Mouse (Mus musculus): ENCODE data around the gene Gkn2. TPM values are rescaled to one million over a fixed set of nuclear protein-coding genes. Genes with fewer than 3 reads are reported as not detected.
A peak's percentile ranks its signal among the peaks of the same experiment; 100 is the strongest.

The Gkn2 gene
- not detected in 2 replicates for polyA plus RNA-seq (2016; fragmentation: Nextera tagmentation; extraction: Ambion mirVana)

- H3K9me3 ChIP-seq (replicated peaks) = no peaks in the 10 kb centered on the region
- no peaks in the 10 kb centered on the region for H3K4me1 ChIP-seq
- no peak within 1 kb of the TSS for H3K4me3 ChIP-seq
- no peaks in the 10 kb centered on the region for H3K36me3 ChIP-seq
- H3K27ac ChIP-seq (replicated peaks) = no peak within 1 kb of the TSS
- H3K27me3 ChIP-seq (ENCODE audit: low read depth, poor library complexity, severe bottlenecking) = no peaks in the 10 kb centered on the region
- 90% methylated on average over 9 of the region's 9 CpGs for WGBS
- no peak for DNase-seq (ENCODE audit: low spot score)
These were observed at the start of gene Gkn2 for GRCm38 (mm10) chr6:87373057-87373456. Gkn2 (plus strand) TSS chr6:87373357.

GRCm38 (mm10) chr6:87323381-87323780, 49.8 kb upstream of the Gkn2 start:
- no peaks in the 10 kb centered on the region for H3K27me3 ChIP-seq (ENCODE audit: low read depth, poor library complexity, severe bottlenecking)
- no peak for DNase-seq (ENCODE audit: low spot score)
- no peak overlapping the region for H3K27ac ChIP-seq (replicated peaks)
- H3K36me3 ChIP-seq = no peaks in the 10 kb centered on the region
- H3K4me3 ChIP-seq = no peak overlapping the region
- no peaks in the 10 kb centered on the region for H3K9me3 ChIP-seq (replicated peaks)
- 0 out of 2 replicates have a peak, but pooled peaks cover 2% of the 10 kb centered on the region for H3K4me1 ChIP-seq
- 88% methylated on average over 2 of the region's 2 CpGs for WGBS

GRCm38 (mm10) chr6:87326932-87327331, 46.2 kb upstream of the Gkn2 start:
- no peak for DNase-seq (ENCODE audit: low spot score)
- H3K4me3 ChIP-seq = no peak overlapping the region
- peaks cover 7% of the 10 kb centered on the region for H3K4me1 ChIP-seq
- WGBS = 83% methylated on average over 2 of the region's 2 CpGs
- H3K9me3 ChIP-seq (replicated peaks) = no peaks in the 10 kb centered on the region
- H3K27me3 ChIP-seq (ENCODE audit: low read depth, poor library complexity, severe bottlenecking) = no peaks in the 10 kb centered on the region
- no peaks in the 10 kb centered on the region for H3K36me3 ChIP-seq
- no peak overlapping the region for H3K27ac ChIP-seq (replicated peaks)

GRCm38 (mm10) chr6:87328265-87329173, 44.6 kb upstream of the Gkn2 start:
- H3K36me3 ChIP-seq = no peaks in the 10 kb centered on the region
- DNase-seq (ENCODE audit: low spot score) = no peak
- H3K9me3 ChIP-seq (replicated peaks) = no peaks in the 10 kb centered on the region
- 92% methylated on average over 22 of the region's 22 CpGs for WGBS
- H3K27me3 ChIP-seq (ENCODE audit: low read depth, poor library complexity, severe bottlenecking) = no peaks in the 10 kb centered on the region
- H3K27ac ChIP-seq (replicated peaks) = no peak overlapping the region
- no peak overlapping the region for H3K4me3 ChIP-seq
- peaks cover 15% of the 10 kb centered on the region for H3K4me1 ChIP-seq

DNA sequence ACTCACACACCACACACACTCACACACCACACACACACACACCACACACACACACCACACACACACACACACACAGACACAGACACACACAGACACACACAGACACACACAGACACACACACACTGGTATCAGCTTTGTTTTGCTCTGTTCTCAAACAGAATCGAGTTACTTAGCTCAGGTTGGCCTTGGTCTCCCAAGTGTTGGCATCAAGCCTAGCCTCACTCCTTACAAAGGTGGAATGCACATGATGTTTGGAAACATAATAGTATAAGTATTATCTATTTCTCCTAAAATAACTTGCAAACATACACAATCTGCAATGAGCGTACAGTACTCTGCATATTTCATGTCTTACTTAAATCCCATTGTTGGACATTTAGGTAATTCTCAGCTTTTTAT, 40.8 kb upstream of the Gkn2 start:
- 83% methylated on average over 2 of the region's 2 CpGs for WGBS

DNA sequence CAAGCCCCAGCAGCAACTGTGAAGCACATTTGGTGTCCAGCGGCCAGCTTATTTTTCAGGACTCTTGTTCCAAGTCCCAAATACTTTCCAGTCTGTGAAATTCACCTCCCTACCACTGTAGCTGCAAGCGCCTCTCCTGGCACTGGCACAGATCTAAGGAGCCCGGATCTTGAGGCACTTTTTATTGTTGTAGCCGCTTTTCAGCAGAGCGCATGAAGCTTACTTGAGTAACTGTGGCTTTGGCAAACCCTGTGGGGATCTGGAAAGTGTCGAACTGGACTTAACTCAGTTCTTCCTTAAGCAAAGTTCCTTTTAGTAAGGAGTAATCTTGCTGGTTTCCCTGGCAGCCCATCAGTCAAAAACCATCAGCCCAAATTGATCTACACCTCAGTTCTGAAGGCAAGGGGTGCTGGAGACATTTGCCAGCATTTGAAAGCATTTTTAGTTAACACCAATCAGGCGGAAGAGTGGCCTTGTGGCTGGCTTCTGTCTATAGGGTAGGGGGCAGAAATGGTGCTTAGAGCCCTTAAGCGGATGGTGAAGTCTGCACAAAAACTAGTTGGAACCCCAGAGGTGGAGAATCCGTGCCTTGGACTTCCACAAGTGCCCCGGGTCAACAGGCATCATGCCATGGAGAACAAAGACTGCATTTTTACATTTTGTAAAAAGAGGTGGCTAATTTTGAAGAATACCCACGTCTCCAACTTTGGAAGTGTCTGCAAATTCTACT, 38.6 kb upstream of the Gkn2 start:
- H3K27ac ChIP-seq (replicated peaks) = peak overlapping the region; percentile 93
- 18% methylated on average over 11 of the region's 11 CpGs for WGBS

More for the DNA sequence above, 40.8 kb upstream of the Gkn2 start:
- H3K9me3 ChIP-seq (replicated peaks) = no peaks in the 10 kb centered on the region
- no peaks in the 10 kb centered on the region for H3K36me3 ChIP-seq
- no peak overlapping the region for H3K27ac ChIP-seq (replicated peaks)
- H3K27me3 ChIP-seq (ENCODE audit: low read depth, poor library complexity, severe bottlenecking) = peaks cover 18% of the 10 kb centered on the region; the same call in 1 of the 2 replicates
- no peak for DNase-seq (ENCODE audit: low spot score)
- H3K4me1 ChIP-seq = peaks cover 34% of the 10 kb centered on the region
- no peak overlapping the region for H3K4me3 ChIP-seq

DNA sequence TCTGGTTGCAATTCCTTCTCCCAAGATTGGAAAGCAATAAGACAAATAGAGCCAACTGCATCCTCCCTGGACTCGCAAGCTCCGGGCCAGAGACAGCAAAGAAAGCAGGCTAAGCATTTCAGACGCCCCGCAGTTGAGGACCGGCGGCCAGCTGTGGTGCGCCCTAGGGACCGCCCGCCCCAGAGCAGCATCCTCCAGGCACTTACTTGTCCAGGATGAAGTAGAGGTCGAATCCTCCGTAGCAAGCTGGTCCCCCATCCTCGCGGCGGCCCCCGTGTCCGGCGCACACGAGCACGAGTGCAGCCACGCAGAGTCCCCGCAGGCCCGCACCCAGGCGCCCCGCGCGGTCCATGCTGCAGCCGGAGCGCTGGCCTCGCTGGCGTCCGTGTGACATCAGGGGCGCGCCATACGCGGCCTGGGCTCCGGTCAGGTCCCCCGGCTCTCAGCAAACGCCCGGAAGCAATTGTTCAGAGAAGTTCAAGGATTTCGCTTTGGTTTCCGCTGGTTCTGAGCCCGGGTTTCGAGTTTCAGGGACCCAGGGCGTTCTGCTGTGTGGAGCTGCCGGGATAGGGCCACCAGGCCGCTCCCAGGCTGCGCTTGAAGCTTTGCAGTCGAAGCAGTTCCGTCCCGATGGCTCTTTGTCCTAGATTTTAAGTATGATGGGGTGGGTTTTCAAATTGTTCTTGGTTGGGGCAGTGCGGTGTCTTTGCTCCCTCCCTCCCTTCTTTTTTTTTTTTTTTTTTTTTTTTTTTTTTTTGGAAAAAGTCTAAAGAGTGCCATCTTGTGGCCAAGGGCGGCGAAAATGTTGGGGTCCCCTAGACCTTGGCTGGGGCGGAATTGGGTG, 37.8 kb upstream of the Gkn2 start, which contains the start of gene Antxr1:
Gene Antxr1 (minus strand): TSS at position 731 of the 844 bp plus-strand sequence.
- peak within 1 kb of the TSS; percentile 93 for H3K27ac ChIP-seq (replicated peaks)
- peaks cover 22% of the 10 kb centered on the region; the same call in 1 of the 2 replicates for H3K27me3 ChIP-seq (ENCODE audit: low read depth, poor library complexity, severe bottlenecking)
- H3K36me3 ChIP-seq = no peaks in the 10 kb centered on the region
- WGBS = under 1% methylated on average over 54 of the region's 54 CpGs
- H3K9me3 ChIP-seq (replicated peaks) = no peaks in the 10 kb centered on the region
- DNase-seq (ENCODE audit: low spot score) = peak; percentile 79
- peaks cover 31% of the 10 kb centered on the region for H3K4me1 ChIP-seq
- peak within 1 kb of the TSS; percentile 81 for H3K4me3 ChIP-seq

More for the DNA sequence above, 38.6 kb upstream of the Gkn2 start:
- Histone ChIP-seq H3K27me3 (ENCODE audit: low read depth, poor library complexity, severe bottlenecking) (peaks cover 22% of the 10 kb centered on the region; the same call in 1 of the 2 replicates), H3K4me1 (peaks cover 31% of the 10 kb centered on the region), H3K36me3 (no peaks in the 10 kb centered on the region), H3K4me3 (peak overlapping the region; percentile 81), H3K9me3 (replicated peaks) (no peaks in the 10 kb centered on the region)
- peak; percentile 40 for DNase-seq (ENCODE audit: low spot score)

DNA sequence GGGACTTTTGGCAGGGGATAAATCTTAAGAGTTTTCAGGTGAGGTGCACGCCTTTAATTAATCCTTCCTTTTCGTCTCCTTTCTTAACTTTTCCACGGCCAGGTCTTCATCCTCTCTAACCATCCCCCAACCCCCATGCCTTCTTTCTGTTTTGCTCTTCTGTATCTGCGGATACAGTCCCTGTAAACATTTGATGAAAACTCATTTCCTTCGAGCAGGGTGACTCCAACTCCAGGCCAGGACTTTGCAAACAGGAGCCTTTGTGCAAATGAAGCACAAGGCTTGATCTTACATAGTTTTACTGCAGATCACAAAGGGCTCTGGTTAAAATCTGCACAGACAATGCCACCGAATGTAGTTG, 37.2 kb upstream of the Gkn2 start:
- Histone ChIP-seq H3K9me3 (replicated peaks) (no peaks in the 10 kb centered on the region), H3K27ac (replicated peaks) (no peak overlapping the region), H3K27me3 (ENCODE audit: low read depth, poor library complexity, severe bottlenecking) (peaks cover 22% of the 10 kb centered on the region; the same call in 1 of the 2 replicates), H3K4me3 (no peak overlapping the region), H3K4me1 (peaks cover 31% of the 10 kb centered on the region), H3K36me3 (no peaks in the 10 kb centered on the region)
- WGBS = 37% methylated on average over 6 of the region's 6 CpGs
- no peak for DNase-seq (ENCODE audit: low spot score)

- H3K27ac ChIP-seq (replicated peaks) = no peak within 1 kb of the TSS
- no peak within 1 kb of the TSS for H3K4me3 ChIP-seq
- no peaks in the 10 kb centered on the region for H3K36me3 ChIP-seq
- H3K4me1 ChIP-seq = no peaks in the 10 kb centered on the region
- no peaks in the 10 kb centered on the region for H3K9me3 ChIP-seq (replicated peaks)
- H3K27me3 ChIP-seq (ENCODE audit: low read depth, poor library complexity, severe bottlenecking) = no peaks in the 10 kb centered on the region
- WGBS = 92% methylated on average over 8 of the region's 8 CpGs
- DNase-seq (ENCODE audit: low spot score) = no peak
These were observed 22.3 kb upstream of the Gkn2 start, which contains the start of gene Gkn1 for GRCm38 (mm10) chr6:87350829-87351228. Gkn1 (minus strand) TSS chr6:87350942.

- H3K27ac ChIP-seq (replicated peaks) = no peak overlapping the region
- WGBS = 89% methylated on average over 5 of the region's 5 CpGs
- DNase-seq (ENCODE audit: low spot score) = no peak
- no peak overlapping the region for H3K4me3 ChIP-seq
- no peaks in the 10 kb centered on the region for H3K27me3 ChIP-seq (ENCODE audit: low read depth, poor library complexity, severe bottlenecking)
- no peaks in the 10 kb centered on the region for H3K4me1 ChIP-seq
- no peaks in the 10 kb centered on the region for H3K9me3 ChIP-seq (replicated peaks)
- H3K36me3 ChIP-seq = no peaks in the 10 kb centered on the region
These were observed 18.7 kb upstream of the Gkn2 start for GRCm38 (mm10) chr6:87354441-87354840.

- H3K36me3 ChIP-seq = no peaks in the 10 kb centered on the region
- no peaks in the 10 kb centered on the region for H3K4me1 ChIP-seq
- no peaks in the 10 kb centered on the region for H3K9me3 ChIP-seq (replicated peaks)
- no peaks in the 10 kb centered on the region for H3K27me3 ChIP-seq (ENCODE audit: low read depth, poor library complexity, severe bottlenecking)
- H3K27ac ChIP-seq (replicated peaks) = no peak overlapping the region
- no peak overlapping the region for H3K4me3 ChIP-seq
- no peak for DNase-seq (ENCODE audit: low spot score)
- WGBS = 92% methylated on average over 5 of the region's 5 CpGs
These were observed 3.9 kb upstream of the Gkn2 start for GRCm38 (mm10) chr6:87369223-87369622.

All from midbrain, embryonic 10.5 days (tissue).